Mouse (Mus musculus): ENCODE measurements at regions not wholly inside any gene's neighbourhood (a gene's known extent, or its start where the extent isn't known, plus 50 kb on each side); places are given as distances from the start of the nearest gene placed in this dataset.

DNA sequence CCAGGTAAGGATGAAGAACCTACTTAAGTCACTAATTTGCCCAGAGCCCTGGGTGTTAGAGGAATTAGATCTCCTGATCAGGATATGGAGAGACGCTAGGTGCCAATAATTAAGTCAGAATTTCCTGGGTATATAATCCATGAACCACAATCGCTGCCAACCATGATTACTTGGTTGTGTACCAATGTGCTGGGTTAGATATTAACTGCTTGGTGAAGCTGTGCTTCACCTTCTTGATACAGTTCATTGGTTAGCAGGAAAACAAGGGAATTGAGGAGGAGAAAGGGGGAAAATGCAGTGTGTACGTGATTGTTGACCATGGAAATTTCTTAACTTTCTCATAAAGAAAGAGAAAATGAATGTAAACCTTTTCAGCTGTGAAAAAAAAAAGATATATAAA is 961.7 kb upstream of the Slc39a10 start:
- WGBS, result 91% methylated on average over 3 of the region's 3 CpGs
- Histone ChIP-seq H3K4me1 (ENCODE audit: control insufficient read depth, insufficient read depth, low read length) (no peaks in the 10 kb centered on the region), H3K9me3 (replicated peaks; ENCODE audit: control insufficient read depth, low read length) (no peaks in the 10 kb centered on the region), H3K9ac (ENCODE audit: low read length) (no peak overlapping the region), H3K27me3 (replicated peaks; ENCODE audit: control insufficient read depth, insufficient read depth, low read length) (no peaks in the 10 kb centered on the region), H3K4me3 (ENCODE audit: low read depth, low read length) (no peak overlapping the region), H3K27ac (ENCODE audit: low read depth, low read length) (no peak overlapping the region), H3K4me2 (ENCODE audit: low read length) (no peak overlapping the region), H3K36me3 (ENCODE audit: control insufficient read depth, insufficient read depth, low read length) (no peaks in the 10 kb centered on the region)
- DNase-seq (ENCODE audit: low spot score) (no peak), ATAC-seq (no peak)

DNA sequence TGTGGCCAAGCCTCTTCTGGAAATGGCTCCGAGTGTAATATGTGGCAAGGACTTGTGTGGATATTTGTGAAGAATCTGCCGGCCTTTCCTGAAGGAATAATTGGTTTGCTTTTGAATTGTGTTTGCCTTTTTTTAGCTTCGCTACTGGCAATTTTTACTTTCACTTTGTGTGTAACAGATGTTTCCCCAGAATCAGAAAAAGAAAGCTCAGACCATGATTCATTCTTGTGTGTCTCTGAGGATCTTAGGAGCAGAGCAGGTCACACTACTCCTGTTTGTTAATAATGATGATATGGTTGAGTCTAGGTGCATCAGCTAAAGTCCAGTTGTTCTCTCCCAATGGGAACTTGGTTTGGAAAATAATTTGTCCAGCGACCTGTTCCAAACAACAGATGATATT is 961.3 kb upstream of the Slc39a10 start:
- ATAC-seq, result no peak
- WGBS, result 91% methylated on average over 4 of the region's 4 CpGs

DNA sequence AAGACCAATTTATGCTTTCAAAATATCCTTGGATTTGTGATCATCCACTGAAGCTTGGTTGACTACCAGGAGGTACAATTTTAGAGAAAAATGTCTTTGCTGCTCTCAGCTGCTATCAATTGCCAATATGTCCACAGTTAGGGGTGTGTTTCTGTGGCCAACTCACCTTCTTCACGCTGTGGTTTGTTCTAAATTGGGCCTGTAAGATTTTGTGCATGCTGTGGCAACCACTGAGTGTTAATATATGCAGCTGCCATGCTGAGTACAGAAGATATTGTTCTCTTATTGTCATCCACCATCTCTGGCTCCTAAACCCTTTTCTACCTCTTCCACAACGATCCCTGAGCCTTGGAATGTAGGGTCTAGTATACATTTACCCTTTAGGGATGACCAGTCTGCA is 948.2 kb upstream of the Slc39a10 start:
- ATAC-seq (no peak), DNase-seq (ENCODE audit: low spot score) (no peak)
- H3K27ac ChIP-seq (ENCODE audit: low read depth, low read length), result no peak overlapping the region
- no peak overlapping the region for H3K9ac ChIP-seq (ENCODE audit: low read length)
- H3K27me3 ChIP-seq (replicated peaks; ENCODE audit: control insufficient read depth, insufficient read depth, low read length), result no peaks in the 10 kb centered on the region
- 70% methylated on average over 2 of the region's 2 CpGs for WGBS
- no peak overlapping the region for H3K4me3 ChIP-seq (ENCODE audit: low read depth, low read length)
- no peaks in the 10 kb centered on the region for H3K36me3 ChIP-seq (ENCODE audit: control insufficient read depth, insufficient read depth, low read length)
- H3K4me1 ChIP-seq (ENCODE audit: control insufficient read depth, insufficient read depth, low read length), result no peaks in the 10 kb centered on the region
- no peak overlapping the region for H3K4me2 ChIP-seq (ENCODE audit: low read length)
- no peaks in the 10 kb centered on the region for H3K9me3 ChIP-seq (replicated peaks; ENCODE audit: control insufficient read depth, low read length)

More for the DNA sequence above, 961.3 kb upstream of the Slc39a10 start:
- Histone ChIP-seq H3K27me3 (replicated peaks; ENCODE audit: control insufficient read depth, insufficient read depth, low read length) (no peaks in the 10 kb centered on the region), H3K4me3 (ENCODE audit: low read depth, low read length) (no peak overlapping the region), H3K27ac (ENCODE audit: low read depth, low read length) (no peak overlapping the region), H3K9me3 (replicated peaks; ENCODE audit: control insufficient read depth, low read length) (no peaks in the 10 kb centered on the region), H3K4me2 (ENCODE audit: low read length) (no peak overlapping the region), H3K9ac (ENCODE audit: low read length) (no peak overlapping the region), H3K4me1 (ENCODE audit: control insufficient read depth, insufficient read depth, low read length) (no peaks in the 10 kb centered on the region), H3K36me3 (ENCODE audit: control insufficient read depth, insufficient read depth, low read length) (no peaks in the 10 kb centered on the region)
- DNase-seq (ENCODE audit: low spot score), result no peak

DNA sequence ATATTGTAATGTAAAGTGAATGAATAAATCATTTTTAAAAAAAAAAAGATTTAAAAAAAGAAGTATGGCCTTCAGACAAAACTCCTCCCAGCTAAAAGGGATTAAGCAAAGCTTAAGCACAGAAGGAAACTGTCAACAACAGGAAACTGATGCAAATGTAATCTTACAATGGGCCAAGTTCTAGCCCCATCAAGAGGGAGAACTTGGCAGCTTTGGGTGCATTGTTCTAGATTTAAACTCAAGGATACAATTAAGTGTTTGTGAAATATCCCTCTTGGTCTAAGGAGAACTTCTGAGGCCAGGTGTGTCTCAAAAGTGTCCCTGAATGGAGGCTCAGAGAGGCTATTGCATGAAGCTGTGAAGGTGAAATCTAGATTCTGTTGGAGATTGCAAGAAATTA is 941.4 kb upstream of the Slc39a10 start:
- no peaks in the 10 kb centered on the region for H3K36me3 ChIP-seq (ENCODE audit: control insufficient read depth, insufficient read depth, low read length)
- H3K9ac ChIP-seq (ENCODE audit: low read length), result no peak overlapping the region
- no peak overlapping the region for H3K27ac ChIP-seq (ENCODE audit: low read depth, low read length)
- ATAC-seq, result no peak
- H3K4me2 ChIP-seq (ENCODE audit: low read length), result no peak overlapping the region
- no peaks in the 10 kb centered on the region for H3K27me3 ChIP-seq (replicated peaks; ENCODE audit: control insufficient read depth, insufficient read depth, low read length)
- H3K4me1 ChIP-seq (ENCODE audit: control insufficient read depth, insufficient read depth, low read length), result no peaks in the 10 kb centered on the region
- H3K4me3 ChIP-seq (ENCODE audit: low read depth, low read length), result no peak overlapping the region
- H3K9me3 ChIP-seq (replicated peaks; ENCODE audit: control insufficient read depth, low read length), result no peaks in the 10 kb centered on the region
- no peak for DNase-seq (ENCODE audit: low spot score)

DNA sequence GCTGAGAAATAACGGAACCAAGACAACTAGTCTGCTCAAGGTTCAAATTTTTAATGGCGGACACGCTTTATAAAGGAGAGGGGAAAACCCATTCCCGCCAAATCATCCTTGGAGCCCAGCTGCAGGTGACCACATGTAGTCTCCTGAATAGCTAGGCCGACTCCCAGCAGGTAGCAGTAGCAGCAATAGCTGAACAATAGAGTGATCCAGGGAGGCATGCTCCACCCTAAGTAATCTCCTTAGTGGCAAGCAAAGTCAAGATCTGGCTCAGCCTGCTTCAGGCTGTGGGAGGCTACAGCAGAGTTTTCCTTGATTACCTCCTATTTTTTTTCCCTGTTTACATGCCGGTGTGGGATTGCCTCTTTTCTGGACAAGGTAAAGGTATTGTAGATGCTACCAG is 934.6 kb upstream of the Slc39a10 start:
- Histone ChIP-seq H3K9me3 (replicated peaks; ENCODE audit: control insufficient read depth, low read length) (no peaks in the 10 kb centered on the region), H3K4me3 (ENCODE audit: low read depth, low read length) (no peak overlapping the region), H3K27me3 (replicated peaks; ENCODE audit: control insufficient read depth, insufficient read depth, low read length) (no peaks in the 10 kb centered on the region), H3K36me3 (ENCODE audit: control insufficient read depth, insufficient read depth, low read length) (no peaks in the 10 kb centered on the region), H3K4me1 (ENCODE audit: control insufficient read depth, insufficient read depth, low read length) (no peaks in the 10 kb centered on the region), H3K9ac (ENCODE audit: low read length) (no peak overlapping the region), H3K27ac (ENCODE audit: low read depth, low read length) (no peak overlapping the region), H3K4me2 (ENCODE audit: low read length) (no peak overlapping the region)
- ATAC-seq (no peak), DNase-seq (ENCODE audit: low spot score) (no peak)
- WGBS, result 85% methylated on average over 6 of the region's 6 CpGs

DNA sequence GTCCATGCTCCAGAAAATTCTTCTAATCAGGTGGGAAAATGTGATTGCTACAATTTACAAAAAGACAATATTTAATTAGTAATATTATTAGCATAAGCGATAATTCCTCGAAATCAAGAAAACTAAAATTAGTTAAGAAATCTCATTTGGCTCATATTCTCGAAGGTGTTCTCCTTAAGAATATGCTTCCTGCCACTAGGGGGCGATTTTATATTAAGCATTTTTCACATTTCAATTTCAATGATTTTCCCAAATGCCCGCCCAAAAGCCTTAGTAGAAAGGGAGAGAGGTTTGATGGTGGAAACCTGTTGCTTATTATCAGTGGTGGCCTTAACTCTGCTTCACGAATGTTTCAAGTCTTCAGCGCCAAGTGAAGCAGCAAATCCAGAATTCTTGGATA is 916.9 kb upstream of the Slc39a10 start:
- Histone ChIP-seq H3K9me3 (replicated peaks; ENCODE audit: control insufficient read depth, low read length) (no peaks in the 10 kb centered on the region), H3K4me1 (ENCODE audit: control insufficient read depth, insufficient read depth, low read length) (no peaks in the 10 kb centered on the region), H3K4me2 (ENCODE audit: low read length) (no peak overlapping the region), H3K27me3 (replicated peaks; ENCODE audit: control insufficient read depth, insufficient read depth, low read length) (no peaks in the 10 kb centered on the region), H3K36me3 (ENCODE audit: control insufficient read depth, insufficient read depth, low read length) (no peaks in the 10 kb centered on the region), H3K27ac (ENCODE audit: low read depth, low read length) (no peak overlapping the region), H3K4me3 (ENCODE audit: low read depth, low read length) (no peak overlapping the region), H3K9ac (ENCODE audit: low read length) (no peak overlapping the region)
- ATAC-seq (no peak), DNase-seq (ENCODE audit: low spot score) (peak; percentile 87)
- WGBS, result 37% methylated on average over 7 of the region's 7 CpGs

DNA sequence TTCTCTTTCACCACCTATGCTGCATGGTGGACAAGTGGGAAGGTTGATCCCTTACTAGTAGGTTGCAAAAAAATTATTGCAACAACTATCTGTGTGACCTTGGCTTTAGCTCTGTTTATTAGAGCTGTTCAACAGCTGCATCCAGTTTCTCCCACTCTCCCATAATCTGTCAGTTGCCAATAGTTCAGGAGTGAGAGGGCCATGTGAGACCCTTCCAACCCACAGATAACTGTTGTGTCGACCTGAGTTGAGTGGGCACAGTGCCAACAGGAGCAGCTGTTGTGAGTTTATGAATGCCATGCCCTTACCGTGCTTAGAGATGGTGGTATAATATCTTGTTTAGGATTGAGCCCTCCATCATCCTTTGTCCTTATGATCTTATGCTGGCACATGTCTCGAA is 902.1 kb upstream of the Slc39a10 start:
- H3K27ac ChIP-seq (ENCODE audit: low read depth, low read length), result no peak overlapping the region
- no peaks in the 10 kb centered on the region for H3K27me3 ChIP-seq (replicated peaks; ENCODE audit: control insufficient read depth, insufficient read depth, low read length)
- ATAC-seq (no peak), DNase-seq (ENCODE audit: low spot score) (no peak)
- H3K4me2 ChIP-seq (ENCODE audit: low read length), result no peak overlapping the region
- H3K9me3 ChIP-seq (replicated peaks; ENCODE audit: control insufficient read depth, low read length), result no peaks in the 10 kb centered on the region
- no peaks in the 10 kb centered on the region for H3K36me3 ChIP-seq (ENCODE audit: control insufficient read depth, insufficient read depth, low read length)
- H3K4me1 ChIP-seq (ENCODE audit: control insufficient read depth, insufficient read depth, low read length), result no peaks in the 10 kb centered on the region
- no peak overlapping the region for H3K4me3 ChIP-seq (ENCODE audit: low read depth, low read length)
- 52% methylated on average over 3 of the region's 3 CpGs for WGBS
- H3K9ac ChIP-seq (ENCODE audit: low read length), result no peak overlapping the region

All from forebrain, embryonic 14.5 days (tissue).